Mouse (Mus musculus): ENCODE measurements around the gene Pcyt2. TPM values are rescaled to one million over a fixed set of nuclear protein-coding genes. Genes with fewer than 3 reads are reported as not detected.

Gene Pcyt2
- polyA plus RNA-seq, 1 experiment from 2014 or later: 73.2 TPM

- Histone ChIP-seq H3K27me3 (ENCODE audit: control insufficient read depth, insufficient read depth, low read length) (no peaks in the 10 kb centered on the region), H3K9ac (ENCODE audit: low read length) (no peak overlapping the region), H3K36me3 (ENCODE audit: control insufficient read depth, insufficient read depth, low read length) (peaks cover 28% of the 10 kb centered on the region), H3K4me2 (ENCODE audit: low read length) (no peak overlapping the region), H3K4me1 (ENCODE audit: control insufficient read depth in 2 of 2, insufficient read depth in 2 of 2, low read length in 2 of 2) (peaks cover 30 to 46% of the 10 kb centered on the region in 2 experiments), H3K27ac (replicated peaks in 1 of 2; ENCODE audit: control insufficient read depth in 1 of 2, insufficient read depth in 1 of 2, low read depth in 2 of 2, low read length in 2 of 2) (no peak overlapping the region), H3K9me3 (ENCODE audit: control insufficient read depth, low read length) (no peaks in the 10 kb centered on the region), H3K4me3 (ENCODE audit: control insufficient read depth in 1 of 2, insufficient read depth in 1 of 2, low read depth in 1 of 2, low read length in 2 of 2) (no peak overlapping the region)
- 86% methylated on average over 22 of the region's 22 CpGs for WGBS
- no peak for ATAC-seq (ENCODE audit: insufficient number of reproducible peaks, insufficient read depth, low FRiP score, low read depth)
Measured at GRCm38 (mm10) chr11:120627468-120628300, 9.9 kb upstream of the Pcyt2 start.

DNA sequence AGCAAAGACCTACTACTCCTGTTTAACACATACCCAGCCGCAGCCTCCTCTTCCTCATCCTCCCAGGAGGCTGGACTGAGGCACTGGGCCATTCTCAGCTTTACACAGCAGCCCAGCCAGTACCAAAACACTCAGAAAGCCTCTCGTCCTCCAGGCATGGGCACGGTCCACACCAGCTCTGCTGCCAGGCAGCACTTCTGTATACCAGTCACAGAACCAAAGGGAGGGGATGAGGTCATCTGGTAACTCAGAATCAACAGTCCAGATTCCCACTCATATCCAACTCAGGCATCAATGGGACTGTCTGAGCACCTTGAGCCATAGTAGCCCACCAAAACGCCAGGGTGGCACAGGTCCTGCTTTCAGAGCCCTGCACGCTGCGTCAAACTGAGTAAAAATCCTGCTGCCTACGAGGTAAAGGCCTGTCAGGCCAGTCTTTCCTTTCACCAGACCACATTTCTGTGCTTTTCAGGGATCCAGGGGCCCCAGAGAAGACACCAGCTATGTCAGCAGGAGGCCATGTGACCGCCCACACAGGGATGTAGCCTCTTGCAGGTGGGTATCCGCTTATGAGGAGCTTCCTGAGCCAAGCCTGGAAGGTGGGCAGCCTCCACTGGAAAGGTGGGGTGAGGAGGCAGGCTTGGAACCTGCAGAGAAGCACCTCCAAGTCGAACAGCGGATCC is 9.2 kb upstream of the Pcyt2 start:
- ATAC-seq (ENCODE audit: insufficient number of reproducible peaks, insufficient read depth, low FRiP score, low read depth): no peak
- Histone ChIP-seq H3K27me3 (ENCODE audit: control insufficient read depth, insufficient read depth, low read length) (no peaks in the 10 kb centered on the region), H3K4me1 (ENCODE audit: control insufficient read depth in 2 of 2, insufficient read depth in 2 of 2, low read length in 2 of 2) (peaks cover 26 to 42% of the 10 kb centered on the region in 2 experiments), H3K9me3 (ENCODE audit: control insufficient read depth, low read length) (no peaks in the 10 kb centered on the region), H3K4me2 (ENCODE audit: low read length) (no peak overlapping the region), H3K9ac (ENCODE audit: low read length) (no peak overlapping the region), H3K4me3 (ENCODE audit: control insufficient read depth in 1 of 2, insufficient read depth in 1 of 2, low read depth in 1 of 2, low read length in 2 of 2) (no peak overlapping the region), H3K36me3 (ENCODE audit: control insufficient read depth, insufficient read depth, low read length) (peaks cover 36% of the 10 kb centered on the region), H3K27ac (replicated peaks in 1 of 2; ENCODE audit: control insufficient read depth in 1 of 2, insufficient read depth in 1 of 2, low read depth in 2 of 2, low read length in 2 of 2) (no peak overlapping the region)
- 87% methylated on average over 11 of the region's 11 CpGs for WGBS

- peaks cover 14 to 25% of the 10 kb centered on the region in 2 experiments for H3K4me1 ChIP-seq (ENCODE audit: control insufficient read depth in 2 of 2, insufficient read depth in 2 of 2, low read length in 2 of 2)
Measured at GRCm38 (mm10) chr11:120625152-120625775, 7.5 kb upstream of the Pcyt2 start, which contains the start of gene Sirt7. TSS of gene Sirt7 (minus strand) at chr11:120625240.

DNA sequence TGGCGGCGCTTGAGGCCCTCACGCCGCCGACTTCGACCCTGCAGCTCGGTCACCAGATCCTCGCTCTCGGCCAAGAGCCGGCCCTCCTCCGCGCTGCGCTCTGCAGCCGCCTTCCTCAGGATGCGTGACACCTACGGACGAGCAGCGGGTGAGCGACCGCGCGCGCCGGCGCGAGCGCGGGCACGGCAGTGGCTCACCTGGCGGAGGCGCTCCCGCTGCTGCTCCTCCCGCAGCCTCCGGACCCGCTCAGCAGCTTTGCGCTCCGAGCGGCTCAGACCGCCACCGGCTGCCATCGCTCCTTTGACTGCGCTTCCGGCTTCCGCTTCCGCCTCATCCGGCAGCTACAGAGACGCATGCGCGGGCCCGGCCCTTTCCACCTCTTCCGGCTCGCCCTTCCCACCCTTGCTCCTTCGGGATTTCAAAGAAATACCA is 7.0 kb upstream of the Pcyt2 start:
- Histone ChIP-seq H3K27me3 (ENCODE audit: control insufficient read depth, insufficient read depth, low read length) (no peaks in the 10 kb centered on the region), H3K9ac (ENCODE audit: low read length) (peak overlapping the region; percentile 78), H3K36me3 (ENCODE audit: control insufficient read depth, insufficient read depth, low read length) (peaks cover 56% of the 10 kb centered on the region), H3K4me2 (ENCODE audit: low read length) (peak overlapping the region; percentile 97), H3K4me3 (ENCODE audit: control insufficient read depth in 1 of 2, insufficient read depth in 1 of 2, low read depth in 1 of 2, low read length in 2 of 2) (peak overlapping the region; percentile 86 to 97), H3K27ac (replicated peaks in 1 of 2; ENCODE audit: control insufficient read depth in 1 of 2, insufficient read depth in 1 of 2, low read depth in 2 of 2, low read length in 2 of 2) (peak overlapping the region; percentile 6 to 76), H3K9me3 (ENCODE audit: control insufficient read depth, low read length) (no peaks in the 10 kb centered on the region), H3K4me1 (ENCODE audit: control insufficient read depth in 2 of 2, insufficient read depth in 2 of 2, low read length in 2 of 2) (peaks cover 9 to 20% of the 10 kb centered on the region in 2 experiments; a peak in 3 of 4 replicates)
- ATAC-seq (ENCODE audit: insufficient number of reproducible peaks, insufficient read depth, low FRiP score, low read depth): peak; percentile 69
- under 1% methylated on average over 52 of the region's 53 CpGs for WGBS

More at GRCm38 (mm10) chr11:120625152-120625775, 7.5 kb upstream of the Pcyt2 start, which contains the start of gene Sirt7:
- Histone ChIP-seq H3K9ac (ENCODE audit: low read length) (peak within 1 kb of the TSS; percentile 78), H3K4me3 (ENCODE audit: control insufficient read depth in 1 of 2, insufficient read depth in 1 of 2, low read depth in 1 of 2, low read length in 2 of 2) (peak within 1 kb of the TSS; percentile 86 to 97), H3K9me3 (ENCODE audit: control insufficient read depth, low read length) (no peaks in the 10 kb centered on the region), H3K4me2 (ENCODE audit: low read length) (peak within 1 kb of the TSS; percentile 97), H3K36me3 (ENCODE audit: control insufficient read depth, insufficient read depth, low read length) (peaks cover 50% of the 10 kb centered on the region), H3K27ac (replicated peaks in 1 of 2; ENCODE audit: control insufficient read depth in 1 of 2, insufficient read depth in 1 of 2, low read depth in 2 of 2, low read length in 2 of 2) (peak within 1 kb of the TSS; percentile 28 to 76), H3K27me3 (ENCODE audit: control insufficient read depth, insufficient read depth, low read length) (no peaks in the 10 kb centered on the region)
- no peak; the same call in 1 of the 2 replicates for ATAC-seq (ENCODE audit: insufficient number of reproducible peaks, insufficient read depth, low FRiP score, low read depth)
- WGBS: 11% methylated on average over 5 of the region's 5 CpGs

GRCm38 (mm10) chr11:120623961-120624679 is 6.4 kb upstream of the Pcyt2 start:
- Histone ChIP-seq H3K36me3 (ENCODE audit: control insufficient read depth, insufficient read depth, low read length) (peaks cover 57% of the 10 kb centered on the region), H3K4me2 (ENCODE audit: low read length) (peak overlapping the region; percentile 97), H3K4me3 (ENCODE audit: control insufficient read depth in 1 of 2, insufficient read depth in 1 of 2, low read depth in 1 of 2, low read length in 2 of 2) (peak overlapping the region; percentile 86 to 97), H3K27ac (replicated peaks in 1 of 2; ENCODE audit: control insufficient read depth in 1 of 2, insufficient read depth in 1 of 2, low read depth in 2 of 2, low read length in 2 of 2) (peak overlapping the region; percentile 6 to 76; a peak in 3 of 4 replicates), H3K9ac (ENCODE audit: low read length) (peak overlapping the region; percentile 78), H3K4me1 (ENCODE audit: control insufficient read depth in 2 of 2, insufficient read depth in 2 of 2, low read length in 2 of 2) (peaks cover 5 to 15% of the 10 kb centered on the region in 2 experiments; a peak in 3 of 4 replicates), H3K27me3 (ENCODE audit: control insufficient read depth, insufficient read depth, low read length) (no peaks in the 10 kb centered on the region), H3K9me3 (ENCODE audit: control insufficient read depth, low read length) (no peaks in the 10 kb centered on the region)
- WGBS: 12% methylated on average over 29 of the region's 30 CpGs
- peak; percentile 76 for ATAC-seq (ENCODE audit: insufficient number of reproducible peaks, insufficient read depth, low FRiP score, low read depth)

- 89% methylated on average over 6 of the region's 6 CpGs for WGBS
- peaks cover 61% of the 10 kb centered on the region for H3K36me3 ChIP-seq (ENCODE audit: control insufficient read depth, insufficient read depth, low read length)
- no peak for ATAC-seq (ENCODE audit: insufficient number of reproducible peaks, insufficient read depth, low FRiP score, low read depth)
Measured at GRCm38 (mm10) chr11:120622805-120623204, 5.1 kb upstream of the Pcyt2 start.

DNA sequence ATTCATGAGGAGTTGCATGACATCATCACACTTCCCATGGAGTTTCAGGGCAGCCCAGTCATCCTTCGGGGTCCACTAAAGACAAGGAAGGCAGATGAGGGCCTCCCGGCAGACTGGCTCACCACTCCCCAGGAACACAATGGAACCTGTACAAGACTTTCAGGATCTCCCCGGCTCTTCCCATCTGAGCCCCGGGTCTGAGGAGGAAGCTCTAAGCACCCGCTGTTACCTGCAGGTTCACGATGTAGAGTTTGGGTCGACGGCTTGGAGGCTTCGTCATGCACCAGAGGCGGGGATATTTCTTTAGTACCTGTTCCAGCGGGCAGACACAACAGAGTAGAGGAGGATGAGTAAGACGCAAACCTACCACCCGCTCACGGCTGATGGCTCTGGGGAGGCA is 2.5 kb upstream of the Pcyt2 start:
- Histone ChIP-seq H3K27me3 (ENCODE audit: control insufficient read depth, insufficient read depth, low read length) (no peaks in the 10 kb centered on the region), H3K27ac (replicated peaks in 1 of 2; ENCODE audit: control insufficient read depth in 1 of 2, insufficient read depth in 1 of 2, low read depth in 2 of 2, low read length in 2 of 2) (no peak overlapping the region), H3K9me3 (ENCODE audit: control insufficient read depth, low read length) (no peaks in the 10 kb centered on the region), H3K4me1 (ENCODE audit: control insufficient read depth in 2 of 2, insufficient read depth in 2 of 2, low read length in 2 of 2) (peaks cover 10 to 17% of the 10 kb centered on the region in 2 experiments), H3K4me3 (ENCODE audit: control insufficient read depth in 1 of 2, insufficient read depth in 1 of 2, low read depth in 1 of 2, low read length in 2 of 2) (no peak overlapping the region), H3K4me2 (ENCODE audit: low read length) (no peak overlapping the region), H3K36me3 (ENCODE audit: control insufficient read depth, insufficient read depth, low read length) (peaks cover 51% of the 10 kb centered on the region), H3K9ac (ENCODE audit: low read length) (no peak overlapping the region)
- ATAC-seq (ENCODE audit: insufficient number of reproducible peaks, insufficient read depth, low FRiP score, low read depth): no peak
- 93% methylated on average over 14 of the region's 14 CpGs for WGBS

More at GRCm38 (mm10) chr11:120622805-120623204, 5.1 kb upstream of the Pcyt2 start:
- H3K4me1 ChIP-seq (ENCODE audit: control insufficient read depth in 2 of 2, insufficient read depth in 2 of 2, low read length in 2 of 2): peaks cover 8 to 15% of the 10 kb centered on the region in 2 experiments; a peak in 3 of 4 replicates
- no peak overlapping the region for H3K4me3 ChIP-seq (ENCODE audit: control insufficient read depth in 1 of 2, insufficient read depth in 1 of 2, low read depth in 1 of 2, low read length in 2 of 2)
- no peak overlapping the region for H3K27ac ChIP-seq (replicated peaks in 1 of 2; ENCODE audit: control insufficient read depth in 1 of 2, insufficient read depth in 1 of 2, low read depth in 2 of 2, low read length in 2 of 2)
- H3K4me2 ChIP-seq (ENCODE audit: low read length): no peak overlapping the region
- H3K27me3 ChIP-seq (ENCODE audit: control insufficient read depth, insufficient read depth, low read length): no peaks in the 10 kb centered on the region
- H3K9me3 ChIP-seq (ENCODE audit: control insufficient read depth, low read length): no peaks in the 10 kb centered on the region
- no peak overlapping the region for H3K9ac ChIP-seq (ENCODE audit: low read length)

All from heart, embryonic 14.5 days (tissue).